Mouse (Mus musculus) cerebellum, adult 2 months (tissue): ENCODE results near the gene Fam204a.

Experiments
- CTCF ChIP-seq: fragments of 200-500 bp; IDR thresholded peaks from 2 replicates; pipeline ENCODE4 v1.5.1; 2011; ENCODE audit warnings: low read depth, mild to moderate bottlenecking, control low read depth, low read length, moderate library complexity, borderline replicate concordance; ENCODE audit not compliant: insufficient read depth
- POLR2A ChIP-seq: fragments of 200-500 bp; IDR thresholded peaks from 2 replicates; pipeline ENCODE4 v1.6.1; 2011; ENCODE audit warnings: low read length, control low read depth, borderline replicate concordance; ENCODE audit not compliant: insufficient read depth

DNA sequence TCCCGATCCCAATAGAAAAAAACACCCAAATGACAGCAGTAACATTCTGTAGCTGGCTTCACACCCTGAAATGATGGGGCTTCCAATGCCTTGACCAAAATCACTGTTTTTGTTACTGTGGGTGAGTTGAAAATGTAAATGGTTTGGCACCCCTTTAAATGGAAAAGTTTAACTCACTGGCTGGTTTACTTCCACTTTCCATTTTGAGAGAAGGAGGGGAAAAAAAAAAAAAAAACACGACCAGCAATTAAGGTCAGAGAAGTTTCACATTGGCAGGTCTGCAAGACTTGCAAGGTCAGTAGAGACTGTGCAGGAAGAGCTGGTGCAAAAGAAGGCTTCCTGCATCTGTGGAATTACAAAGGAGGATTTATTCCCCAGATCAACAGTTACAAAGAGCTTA lies 61.1 kb downstream of the Fam204a start:
- TF ChIP-seq CTCF, result no peak
- no peak for TF ChIP-seq POLR2A
